Mouse (Mus musculus): ENCODE data around the gene Klrb1b. TPM values are rescaled to one million over a fixed set of nuclear protein-coding genes. Genes with fewer than 3 reads are reported as not detected.
"Not testable (repeated sequence)": the region's sequence is repeated elsewhere in the genome, so short reads cannot be mapped to it uniquely, and the experiment has no call there.

Gene Klrb1b
- total RNA-seq, 2 experiments from 2014 or later: not detected

DNA sequence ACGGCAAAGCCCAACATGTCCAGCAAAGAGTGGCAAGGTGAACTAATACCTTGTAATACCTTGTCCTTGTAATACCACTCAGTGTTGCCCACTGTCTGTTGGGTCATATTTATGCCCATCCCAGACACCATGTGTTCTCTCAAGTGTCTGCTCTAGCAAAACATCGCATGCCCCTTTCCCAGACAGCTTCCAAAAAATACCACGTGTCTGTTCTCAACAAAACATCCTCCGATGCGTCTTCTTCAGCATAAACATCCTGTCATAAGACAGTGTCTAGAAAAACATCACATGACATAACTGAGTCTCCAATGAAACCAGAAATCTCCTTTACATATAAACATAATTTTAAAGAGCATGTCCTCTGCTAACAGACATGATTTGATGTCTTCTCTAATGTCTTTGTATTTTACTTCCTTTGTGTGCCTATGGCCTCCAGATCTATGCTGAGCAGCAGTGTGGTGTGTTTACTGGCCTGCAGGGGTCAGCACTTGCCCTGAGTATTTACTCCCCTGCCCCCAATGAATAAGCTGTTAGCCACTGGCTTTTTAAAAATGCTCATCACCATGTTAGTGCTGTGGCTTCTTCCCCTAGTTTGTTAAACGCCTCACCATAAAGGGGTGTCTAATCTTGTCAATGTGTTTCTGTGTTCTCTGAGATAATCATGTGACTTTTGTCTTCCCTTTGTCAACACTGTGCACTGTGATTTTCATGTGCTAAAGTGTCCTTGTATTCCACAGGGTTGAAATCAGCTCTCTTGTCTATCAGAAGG, 59.5 kb downstream of the Klrb1b start:
- intact Hi-C loops (cut with DNase I): loop anchor here (10.0 kb wide), 1 partner anchor 768 kb away; the partner anchor contains the start of gene Gabarapl1
- not testable (repeated sequence) for DNase-seq (ENCODE audit: low spot score in 2 of 2)

DNA sequence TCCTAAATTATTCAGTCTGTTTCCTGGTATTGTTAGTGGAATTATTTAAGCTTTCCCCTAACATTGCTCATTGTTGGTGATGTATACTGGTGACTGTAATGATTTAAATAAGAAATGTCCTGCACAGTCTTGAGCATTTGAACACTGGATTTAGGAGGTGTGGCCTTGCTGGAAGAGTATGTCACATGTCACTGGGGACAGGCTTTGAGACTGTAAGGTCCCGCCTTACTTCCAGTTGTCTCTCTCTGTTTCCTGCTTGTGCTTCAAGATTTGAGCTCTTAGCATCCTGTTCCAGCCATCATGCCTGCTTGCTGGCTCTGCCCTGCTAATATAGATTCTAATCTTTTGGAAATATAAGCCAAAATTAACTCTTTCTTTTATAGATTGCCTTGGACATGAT, 60.9 kb downstream of the Klrb1b start:
- DNase-seq (ENCODE audit: low spot score in 2 of 2): no peak
- intact Hi-C loops (cut with DNase I): loop anchor here (10.0 kb wide), 1 partner anchor 770 kb away; the partner anchor contains the start of gene Gabarapl1

DNA sequence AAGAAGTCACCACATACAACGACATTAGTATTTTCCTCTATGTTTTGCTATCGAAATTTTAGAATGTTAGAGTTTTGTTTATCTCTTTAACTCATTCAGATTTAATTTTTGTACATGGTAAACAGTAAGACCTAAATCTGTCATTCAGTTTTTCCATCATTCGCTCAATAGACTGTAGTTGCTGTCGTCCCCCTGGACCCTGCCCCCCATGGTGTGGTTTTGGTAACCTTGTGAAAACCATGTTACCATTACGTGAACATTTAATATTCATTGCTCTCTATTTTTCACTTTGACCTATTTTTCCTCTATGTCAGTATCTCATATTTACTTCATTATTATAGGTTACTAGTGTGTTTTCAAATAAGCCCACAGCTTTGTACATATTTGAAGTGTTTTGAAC, 61.5 kb downstream of the Klrb1b start:
- intact Hi-C loops (cut with DNase I): loop anchor here (1.0 to 10.0 kb wide), 3 partner anchors 39 to 770 kb away; partner anchors contain the start of gene Gabarapl1
- DNase-seq (ENCODE audit: low spot score in 2 of 2): no peak

DNA sequence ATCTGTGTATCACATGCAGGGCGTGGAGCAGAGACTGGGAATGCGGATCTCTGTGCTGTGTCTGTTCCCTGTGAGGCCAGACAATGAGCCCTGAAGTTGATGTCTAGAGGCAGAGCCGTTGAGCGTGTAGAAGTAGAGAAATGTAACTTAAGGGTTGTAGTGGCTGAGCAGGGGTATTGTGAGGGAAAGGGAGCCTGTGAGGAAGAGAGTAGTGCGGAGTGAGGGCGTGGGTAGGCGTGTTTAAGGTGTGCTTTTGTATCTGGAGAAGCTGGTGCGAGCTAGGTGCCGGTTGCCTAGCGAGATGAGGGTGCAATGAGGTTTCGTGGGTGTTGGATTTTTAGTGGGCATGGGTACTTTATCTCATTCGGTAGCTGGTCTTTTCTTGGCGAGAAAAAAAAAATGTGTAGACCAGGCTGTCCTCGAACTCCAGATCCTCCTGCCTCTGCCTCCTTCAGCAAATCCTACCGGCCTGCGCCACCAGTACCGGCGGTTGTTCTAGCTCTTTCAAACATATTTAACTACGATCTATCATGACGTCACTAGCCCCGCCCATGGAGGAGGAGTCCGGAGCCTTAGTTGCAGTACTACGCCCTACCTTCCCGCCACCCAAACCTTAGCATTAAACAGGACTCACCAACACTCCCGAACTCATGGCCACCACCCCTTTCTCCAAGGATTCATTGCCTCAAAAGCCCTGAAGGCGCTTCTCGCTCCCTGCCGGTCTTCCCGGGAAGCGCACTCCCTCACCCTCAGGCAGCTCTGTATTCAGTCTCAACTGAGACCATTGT, 62.2 kb downstream of the Klrb1b start:
- DNase-seq (ENCODE audit: low spot score in 2 of 2): peak; percentile 97
- intact Hi-C loops (cut with DNase I): loop anchor here (1.0 to 10.0 kb wide), 3 partner anchors 39 to 771 kb away; partner anchors contain the start of gene Gabarapl1

Other genes with a start within 250 kb of the Klrb1b start
- gene A2ml1, start 244.7 kb downstream of the Klrb1b start, total RNA-seq (2021): 10 to 100 TPM; 11.5 to 15.1 TPM
- not detected for gene Klrb1a, start 202.8 kb downstream of the Klrb1b start, total RNA-seq (2021)
- not detected for gene Clec2h, start 163.9 kb downstream of the Klrb1b start, total RNA-seq (2021)
- not detected for gene Klrb1, start 103.3 kb downstream of the Klrb1b start, total RNA-seq (2021)
- gene Klrb1c, start 37.1 kb downstream of the Klrb1b start, total RNA-seq (2021): not detected
- not detected for gene Gm44511, start within 50 bp of the Klrb1b start, total RNA-seq (2021)
- not detected for gene Clec2i, start 61.3 kb upstream of the Klrb1b start, total RNA-seq (2021)
- 1 to 10 TPM; 1.3 to 1.4 TPM for gene BC035044, start 64.8 kb upstream of the Klrb1b start, total RNA-seq (2021)
- under 1 TPM in 1 of 2 experiments, not detected in 1; 0.76 TPM for gene Clec2g, start 108.0 kb upstream of the Klrb1b start, total RNA-seq (2021)
- not detected for gene Klrb1f, start 219.6 kb upstream of the Klrb1b start, total RNA-seq (2021)

All from left cerebral cortex, postnatal 36 days (tissue).